Mouse (Mus musculus) kidney, embryonic 15.5 days (tissue): ENCODE data around the gene Tbc1d21. TPM values are rescaled to one million over a fixed set of nuclear protein-coding genes. Genes with fewer than 3 reads are reported as not detected.

ENCODE experiments used
- ATAC-seq: fragments of 200-750 bp; cut with Nextera tagmentation; replicated peaks from 2 replicates; pipeline ENCODE4 v1.8.0; 2017; ENCODE audit warnings: moderate TSS enrichment; ENCODE audit not compliant: low FRiP score
- H3K27ac ChIP-seq: fragments of 300-500 bp; sonication (generic); 2 replicates; pipeline ENCODE4 v1.5.1; 2015; ENCODE audit warnings: mild to moderate bottlenecking, inconsistent platforms
- H3K27me3 ChIP-seq: fragments of 300-500 bp; sonication (generic); 2 replicates; pipeline ENCODE4 v1.6.1; 2015; ENCODE audit warnings: inconsistent platforms
- H3K36me3 ChIP-seq: fragments of 300-500 bp; sonication (generic); 2 replicates; pipeline ENCODE4 v1.6.1; 2015; ENCODE audit warnings: inconsistent platforms
- H3K4me1 ChIP-seq: fragments of 300-500 bp; sonication (generic); 2 replicates; pipeline ENCODE4 v1.6.1; 2015; ENCODE audit warnings: inconsistent platforms
- H3K4me2 ChIP-seq: fragments of 300-500 bp; sonication (generic); 2 replicates; pipeline ENCODE4 v1.6.1; 2015; ENCODE audit warnings: moderate library complexity, mild to moderate bottlenecking, inconsistent platforms
- H3K4me3 ChIP-seq: fragments of 300-500 bp; sonication (generic); replicated peaks from 2 replicates; pipeline ENCODE4 v1.5.1; 2015; ENCODE audit warnings: mild to moderate bottlenecking, inconsistent platforms
- H3K9ac ChIP-seq: fragments of 300-500 bp; sonication (generic); 2 replicates; pipeline ENCODE4 v1.6.1; 2015; ENCODE audit warnings: mild to moderate bottlenecking, inconsistent platforms
- H3K9me3 ChIP-seq: fragments of 300-500 bp; sonication (generic); replicated peaks from 2 replicates; pipeline ENCODE4 v1.6.1; 2016; ENCODE audit warnings: inconsistent platforms
- WGBS: fragments of 180-500 bp; shearing (Covaris S2); methylation state at CpG from one replicate; pipeline ENCODE4 v1.1.7; 2015; ENCODE audit warnings: mixed read lengths; 5-methylcytosine and 5-hydroxymethylcytosine counted together
- polyA plus RNA-seq: library from polyadenylated mRNA; unstranded; fragments of >200 nt; fragmentation: Nextera tagmentation; extraction: Ambion mirVana; gene quantifications from 2 replicates; pipeline ENCODE4 v1.2.1, GENCODE M21; 2015

The Tbc1d21 gene
- polyA plus RNA-seq, 1 experiment from 2014 or later: not detected

- H3K4me2 ChIP-seq: no peak overlapping the region
- no peak overlapping the region for H3K4me3 ChIP-seq
- peaks cover 7% of the 10 kb centered on the region for H3K4me1 ChIP-seq
- no peaks in the 10 kb centered on the region for H3K36me3 ChIP-seq
- H3K27me3 ChIP-seq: 0 out of 2 replicates have a peak, but pooled peaks cover 2% of the 10 kb centered on the region
- no peak overlapping the region for H3K27ac ChIP-seq
- H3K9ac ChIP-seq: no peak overlapping the region
- 37% methylated on average over 8 of the region's 8 CpGs for WGBS
- ATAC-seq: no peak
- no peaks in the 10 kb centered on the region for H3K9me3 ChIP-seq
Measured at GRCm38 (mm10) chr9:58371914-58372313, 1.7 kb upstream of the Tbc1d21 start.

- Histone ChIP-seq H3K4me1 (peaks cover 4% of the 10 kb centered on the region; the same call in 1 of the 2 replicates), H3K9ac (no peak overlapping the region), H3K9me3 (no peaks in the 10 kb centered on the region), H3K4me3 (no peak overlapping the region), H3K36me3 (no peaks in the 10 kb centered on the region), H3K27ac (no peak overlapping the region), H3K4me2 (no peak overlapping the region), H3K27me3 (no peaks in the 10 kb centered on the region)
- no peak for ATAC-seq
- 55% methylated on average over 6 of the region's 6 CpGs for WGBS
Measured at GRCm38 (mm10) chr9:58369644-58370043, 611 bp downstream of the Tbc1d21 start.

GRCm38 (mm10) chr9:58364325-58364724 is 5.9 kb downstream of the Tbc1d21 start:
- WGBS: 58% methylated on average over 8 of the region's 8 CpGs
- no peak for ATAC-seq
- H3K4me3 ChIP-seq: no peak overlapping the region

GRCm38 (mm10) chr9:58361956-58362355 is 8.3 kb downstream of the Tbc1d21 start:
- no peak for ATAC-seq
- Histone ChIP-seq H3K9ac (no peak overlapping the region), H3K36me3 (no peaks in the 10 kb centered on the region), H3K27me3 (no peaks in the 10 kb centered on the region), H3K4me1 (no peaks in the 10 kb centered on the region), H3K4me2 (no peak overlapping the region), H3K27ac (no peak overlapping the region), H3K9me3 (no peaks in the 10 kb centered on the region), H3K4me3 (no peak overlapping the region)
- WGBS: 82% methylated on average over 7 of the region's 7 CpGs

More at GRCm38 (mm10) chr9:58364325-58364724, 5.9 kb downstream of the Tbc1d21 start:
- Histone ChIP-seq H3K4me2 (no peak overlapping the region), H3K27me3 (no peaks in the 10 kb centered on the region), H3K27ac (no peak overlapping the region), H3K9me3 (no peaks in the 10 kb centered on the region), H3K36me3 (no peaks in the 10 kb centered on the region), H3K9ac (no peak overlapping the region), H3K4me1 (no peaks in the 10 kb centered on the region)

- Histone ChIP-seq H3K27me3 (no peaks in the 10 kb centered on the region), H3K27ac (no peak overlapping the region), H3K4me2 (no peak overlapping the region), H3K4me1 (no peaks in the 10 kb centered on the region), H3K4me3 (no peak overlapping the region), H3K36me3 (no peaks in the 10 kb centered on the region), H3K9ac (no peak overlapping the region), H3K9me3 (no peaks in the 10 kb centered on the region)
- WGBS: 91% methylated on average over 1 of the region's 1 CpGs
- ATAC-seq: no peak
Measured at GRCm38 (mm10) chr9:58361373-58361772, 8.9 kb downstream of the Tbc1d21 start.

GRCm38 (mm10) chr9:58355262-58356050 is 14.8 kb downstream of the Tbc1d21 start:
- ATAC-seq: no peak
- no peak overlapping the region for H3K4me2 ChIP-seq
- 29% methylated on average over 6 of the region's 6 CpGs for WGBS
- H3K4me3 ChIP-seq: no peak overlapping the region
- no peak overlapping the region for H3K27ac ChIP-seq
- H3K9me3 ChIP-seq: no peaks in the 10 kb centered on the region
- no peaks in the 10 kb centered on the region for H3K27me3 ChIP-seq
- no peak overlapping the region for H3K9ac ChIP-seq
- H3K4me1 ChIP-seq: no peaks in the 10 kb centered on the region
- no peaks in the 10 kb centered on the region for H3K36me3 ChIP-seq

- Histone ChIP-seq H3K9ac (no peak overlapping the region), H3K36me3 (no peaks in the 10 kb centered on the region), H3K4me3 (no peak overlapping the region), H3K9me3 (no peaks in the 10 kb centered on the region), H3K27ac (no peak overlapping the region), H3K4me1 (no peaks in the 10 kb centered on the region), H3K4me2 (no peak overlapping the region), H3K27me3 (no peaks in the 10 kb centered on the region)
- 87% methylated on average over 6 of the region's 6 CpGs for WGBS
- ATAC-seq: no peak
Measured at GRCm38 (mm10) chr9:58354701-58355100, 15.6 kb downstream of the Tbc1d21 start.

- Histone ChIP-seq H3K27me3 (no peaks in the 10 kb centered on the region), H3K9me3 (no peaks in the 10 kb centered on the region), H3K4me2 (no peak overlapping the region), H3K36me3 (no peaks in the 10 kb centered on the region), H3K27ac (no peak overlapping the region), H3K9ac (no peak overlapping the region), H3K4me3 (no peak overlapping the region), H3K4me1 (no peaks in the 10 kb centered on the region)
- no peak for ATAC-seq
- WGBS: 82% methylated on average over 6 of the region's 6 CpGs
Measured at GRCm38 (mm10) chr9:58353224-58353623, 17.0 kb downstream of the Tbc1d21 start.

- H3K36me3 ChIP-seq: no peaks in the 10 kb centered on the region
- no peak overlapping the region for H3K27ac ChIP-seq
- peaks cover 6% of the 10 kb centered on the region; the same call in 1 of the 2 replicates for H3K4me1 ChIP-seq
- H3K4me3 ChIP-seq: no peak overlapping the region
- no peak overlapping the region for H3K9ac ChIP-seq
- no peak overlapping the region for H3K4me2 ChIP-seq
- H3K27me3 ChIP-seq: 0 out of 2 replicates have a peak, but pooled peaks cover 2% of the 10 kb centered on the region
- no peaks in the 10 kb centered on the region for H3K9me3 ChIP-seq
- ATAC-seq: no peak
- 84% methylated on average over 6 of the region's 6 CpGs for WGBS
Measured at GRCm38 (mm10) chr9:58347795-58348194, 22.5 kb downstream of the Tbc1d21 start.

GRCm38 (mm10) chr9:58346498-58346897 is 23.8 kb downstream of the Tbc1d21 start:
- 29% methylated on average over 10 of the region's 10 CpGs for WGBS
- Histone ChIP-seq H3K27me3 (0 out of 2 replicates have a peak, but pooled peaks cover 2% of the 10 kb centered on the region), H3K9me3 (no peaks in the 10 kb centered on the region), H3K27ac (no peak overlapping the region), H3K36me3 (no peaks in the 10 kb centered on the region), H3K4me2 (no peak overlapping the region), H3K9ac (no peak overlapping the region), H3K4me3 (no peak overlapping the region), H3K4me1 (peaks cover 6% of the 10 kb centered on the region; the same call in 1 of the 2 replicates)
- no peak for ATAC-seq

GRCm38 (mm10) chr9:58345963-58346362 is 24.3 kb downstream of the Tbc1d21 start:
- no peak overlapping the region for H3K4me2 ChIP-seq
- H3K27me3 ChIP-seq: 0 out of 2 replicates have a peak, but pooled peaks cover 2% of the 10 kb centered on the region
- no peak for ATAC-seq
- no peaks in the 10 kb centered on the region for H3K36me3 ChIP-seq
- no peak overlapping the region for H3K4me3 ChIP-seq
- peaks cover 6% of the 10 kb centered on the region; the same call in 1 of the 2 replicates for H3K4me1 ChIP-seq
- no peak overlapping the region for H3K27ac ChIP-seq
- no peak overlapping the region for H3K9ac ChIP-seq
- no peaks in the 10 kb centered on the region for H3K9me3 ChIP-seq
- 52% methylated on average over 7 of the region's 7 CpGs for WGBS

GRCm38 (mm10) chr9:58341795-58342194 is 28.5 kb downstream of the Tbc1d21 start:
- ATAC-seq: no peak
- Histone ChIP-seq H3K4me1 (peaks cover 5% of the 10 kb centered on the region; the same call in 1 of the 2 replicates), H3K9ac (no peak overlapping the region), H3K9me3 (no peaks in the 10 kb centered on the region), H3K27me3 (no peaks in the 10 kb centered on the region), H3K4me3 (no peak overlapping the region), H3K36me3 (no peaks in the 10 kb centered on the region), H3K27ac (no peak overlapping the region), H3K4me2 (no peak overlapping the region)
- WGBS: 92% methylated on average over 1 of the region's 1 CpGs
